Mouse (Mus musculus) small intestine, adult 2 months (tissue): ENCODE results near the gene Pex11g.

Source experiments
- CTCF ChIP-seq: fragments of 200-500 bp; IDR thresholded peaks from 2 replicates; pipeline ENCODE4 v1.5.1; 2012; ENCODE audit warnings: low read depth, mild to moderate bottlenecking, control low read depth, inconsistent platforms, low read length, moderate library complexity, mixed read lengths; ENCODE audit not compliant: insufficient replicate concordance, insufficient read length; ENCODE audit errors: extremely low read depth
- POLR2A ChIP-seq: fragments of 200-500 bp; IDR thresholded peaks from 2 replicates; pipeline ENCODE4 v1.6.1; 2012; ENCODE audit warnings: low read depth, mild to moderate bottlenecking, control low read depth, inconsistent platforms, low read length, moderate library complexity

- no peak for TF ChIP-seq CTCF
- no peak for TF ChIP-seq POLR2A
These were observed 46.0 kb downstream of the Pex11g start for GRCm38 (mm10) chr8:3421507-3421906.
